ENCODE assay signal across 22 mouse cellular contexts in genomic region chr1:187100624-187101023, GRCm38 (mm10).
DNase-seq lines count a peak whose midpoint lies in the region; ATAC-seq lines count a peak whose summit lies in the region.
"Had no signal": no experiment of that assay in that cellular context is flagged by ENCODE, and none has a peak within 500 bp of the region (broad histone marks: within the 10 kb centered on the region; RNA-seq: fewer than 3 reads in every experiment).

No protein-coding gene starts in this region.

- DNase-seq in frontal cortex, postnatal 10 days (ENCODE audit: low spot score in 2 of 2): no peak
- DNase-seq in right cerebral cortex, adult 2 months (ENCODE audit: low spot score in 2 of 2): peak; percentile 12 to 17
- DNase-seq in right cerebral cortex, postnatal 14 days: no peak
- peak; percentile 15 for DNase-seq in telencephalon, adult 2 months (ENCODE audit: low read depth, low spot score)
- DNase-seq in layer of hippocampus, postnatal 14 days (ENCODE audit: low spot score in 2 of 2): no peak
- DNase-seq: adrenal gland, adult 2 months; adrenal gland, postnatal 25 days; B cell, adult 2 months; cerebellum, adult 18-20 months; cerebellum, adult 9-10 months; cerebellum, postnatal 14 days; gastrocnemius, adult 2 months; gastrocnemius, postnatal 14 days; heart, adult 18-20 months; heart, postnatal 10 days; heart, postnatal 36 days had no signal

- ATAC-seq in frontal cortex, adult (ENCODE audit: low TSS enrichment): peak; percentile 84
- ATAC-seq: CD4-positive, CD25-positive, alpha-beta regulatory T cell, adult 4 months; forebrain, embryonic 13.5 days; forebrain, embryonic 16.5 days; hindbrain, embryonic 16.5 days; intestine, embryonic 15.5 days had no signal

Comparison
In these comparisons a context has a peak if more than half of its experiments do, and no peak if none do; other contexts are left out.
1. DNase-seq: peak in right cerebral cortex, adult 2 months (2 of 2) and telencephalon, adult 2 months (single experiment); none in frontal cortex, postnatal 10 days (0 of 2), right cerebral cortex, postnatal 14 days (single experiment) and layer of hippocampus, postnatal 14 days (0 of 2).